Mouse (Mus musculus) brain, embryonic 14.5 days (tissue): ENCODE measurements around the gene Esyt2. TPM values are rescaled to one million over a fixed set of nuclear protein-coding genes. Genes with fewer than 3 reads are reported as not detected.

ENCODE experiments used
- DNase-seq: peaks from one replicate; pipeline ENCODE4 v3.0.0-alpha.2; 2011; ENCODE audit warnings: low read depth
- CTCF ChIP-seq: fragments of 200-500 bp; IDR thresholded peaks from 2 replicates; pipeline ENCODE4 v1.5.1; 2012; ENCODE audit warnings: inconsistent platforms, mild to moderate bottlenecking, moderate library complexity, borderline replicate concordance; ENCODE audit not compliant: insufficient read depth, insufficient read length; ENCODE audit errors: extremely low read depth
- POLR2A ChIP-seq: fragments of 200-500 bp; IDR thresholded peaks from 2 replicates; pipeline ENCODE4 v1.6.1; 2012; ENCODE audit warnings: mild to moderate bottlenecking, inconsistent platforms, borderline replicate concordance; ENCODE audit not compliant: poor library complexity, insufficient read depth, insufficient read length, severe bottlenecking; ENCODE audit errors: extremely low read depth
- polyA plus RNA-seq: library from polyadenylated mRNA; depleted of rRNA; stranded (reverse); fragments of >200 nt; gene quantifications from 2 replicates; pipeline ENCODE4 v1.2.3, GENCODE M21; 2012; rRNA removed

Esyt2 gene
- polyA plus RNA-seq, 1 experiment: 13.4 TPM

DNA sequence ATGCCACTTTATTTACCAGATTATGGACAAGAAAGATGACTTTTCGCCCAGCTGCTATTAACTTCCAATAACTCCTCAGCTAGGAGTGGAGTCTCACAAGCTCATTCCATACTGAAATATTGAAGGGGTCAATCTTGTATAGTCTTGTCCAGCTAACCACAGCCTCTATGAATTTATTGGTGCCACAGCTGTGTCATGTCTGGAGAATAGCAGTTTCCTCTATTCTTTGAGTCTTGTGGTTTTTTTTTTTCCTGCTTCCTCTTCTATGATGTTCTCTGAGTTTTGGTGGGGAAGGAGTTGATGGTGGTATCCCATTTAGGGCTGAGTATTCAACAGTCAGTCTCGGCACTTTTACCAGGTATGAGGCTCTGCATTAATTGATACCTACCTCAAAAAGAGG, 154.2 kb downstream of the Esyt2 start:
- no peak for DNase-seq

DNA sequence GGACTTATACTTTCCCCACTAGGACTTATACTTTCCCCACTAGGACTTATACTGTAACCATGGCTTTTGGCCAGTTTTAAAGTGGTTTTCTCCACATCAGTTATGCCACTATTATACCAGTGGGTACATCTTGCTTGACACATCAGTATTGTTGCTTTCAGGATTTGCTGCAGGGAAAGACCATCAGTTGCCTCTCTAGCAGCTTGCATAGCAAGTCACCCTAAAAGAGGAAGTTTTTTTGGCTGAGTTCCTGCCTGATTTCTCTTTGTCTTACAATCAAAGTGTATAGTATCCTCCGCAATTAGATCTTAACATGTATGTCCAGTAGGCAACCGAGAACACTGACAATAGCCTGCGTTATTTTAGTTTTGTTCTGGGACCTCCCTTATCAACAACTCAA, 155.1 kb downstream of the Esyt2 start:
- TF ChIP-seq POLR2A (no peak), CTCF (no peak)
- DNase-seq: no peak

More for the DNA sequence above, 154.2 kb downstream of the Esyt2 start:
- TF ChIP-seq POLR2A (no peak), CTCF (no peak)

DNA sequence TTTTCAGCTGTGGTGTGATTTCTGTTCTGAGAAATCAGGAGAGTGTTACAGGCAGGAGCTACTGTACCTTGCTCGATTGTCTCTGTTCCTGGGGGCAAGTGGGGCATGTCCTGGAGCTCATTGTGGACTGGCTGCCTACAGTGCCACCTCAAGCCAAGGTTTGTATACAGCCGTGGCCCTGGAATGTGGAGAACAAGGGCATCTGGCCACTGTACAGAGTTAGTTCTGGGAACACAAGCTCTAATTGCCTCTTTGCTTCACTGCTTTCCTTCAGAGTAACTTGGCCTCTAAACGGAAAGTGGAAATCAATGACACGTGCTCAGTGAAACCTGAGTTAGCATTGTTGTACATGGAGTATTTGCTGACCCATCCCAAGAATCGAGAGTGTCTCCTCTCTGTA, 157.6 kb downstream of the Esyt2 start:
- DNase-seq: no peak
- TF ChIP-seq POLR2A (no peak), CTCF (no peak)

Other genes with a start within 250 kb of the Esyt2 start
- 38.3 and 38.4 TPM in 2 replicates for gene Zfp386, start 233.5 kb upstream of the Esyt2 start, polyA plus RNA-seq
- 1.7 and 2.1 TPM in 2 replicates for gene Vipr2, start 203.5 kb upstream of the Esyt2 start, polyA plus RNA-seq
- gene Wdr60, start 18.2 kb upstream of the Esyt2 start, polyA plus RNA-seq: 12.7 and 15.8 TPM in 2 replicates
- not detected in 2 replicates for gene Gm11027, start 5.8 kb upstream of the Esyt2 start, polyA plus RNA-seq
- gene Ncapg2, start 124.2 kb downstream of the Esyt2 start, polyA plus RNA-seq: 10.3 and 13.5 TPM in 2 replicates
- 50.3 and 63.0 TPM in 2 replicates for gene Ptprn2, start 204.5 kb downstream of the Esyt2 start, polyA plus RNA-seq